Mouse (Mus musculus): ENCODE results near the gene Has3. TPM values are rescaled to one million over a fixed set of nuclear protein-coding genes. Genes with fewer than 3 reads are reported as not detected.
"Not testable (repeated sequence)": the region's sequence is repeated elsewhere in the genome, so short reads cannot be mapped to it uniquely, and the experiment has no call there.

Gene Has3
- polyA plus RNA-seq, 2 experiments: 0.02 TPM; not detected in 1

DNA sequence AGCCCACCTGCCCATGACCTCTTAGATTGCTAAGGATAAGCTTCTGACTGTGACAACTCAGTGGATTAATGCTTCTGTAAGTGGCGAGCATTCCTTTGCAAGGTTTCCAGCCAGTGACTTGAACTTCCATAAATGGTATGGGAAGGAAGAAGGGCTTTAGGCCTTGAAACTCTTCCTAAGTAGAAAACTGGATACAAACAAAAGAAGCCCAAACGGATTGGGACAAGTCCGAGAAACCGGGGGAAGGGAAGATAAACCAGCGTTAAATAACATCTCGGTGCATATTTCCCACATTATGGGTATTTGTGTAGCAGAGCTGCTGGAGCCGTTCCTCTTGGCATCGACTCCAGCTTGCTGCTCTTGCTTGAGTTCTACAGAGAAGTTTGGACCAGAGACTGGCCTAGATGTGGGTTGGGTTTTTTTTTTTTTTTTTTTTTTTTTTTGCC, 54.9 kb downstream of the Has3 start:
- no peak overlapping the region for H3K9ac ChIP-seq (replicated peaks)
- H3K4me2 ChIP-seq (ENCODE audit: low read depth): no peak overlapping the region
- TF ChIP-seq EP300 (IDR thresholded peaks at IDR 0.05; ENCODE audit: low read depth) (no peak), CTCF (IDR thresholded peaks at IDR 0.05; ENCODE audit: low read depth) (no peak)
- ATAC-seq (ENCODE audit: insufficient read depth) (no peak), DNase-seq (ENCODE audit: low read depth in 3 of 3, low spot score in 3 of 3) (no peak)
- H3K27me3 ChIP-seq (ENCODE audit: control insufficient read depth, insufficient read depth, low read length): no peaks in the 10 kb centered on the region
- 80% methylated on average over 8 of the region's 8 CpGs for WGBS (ENCODE audit: insufficient replicate concordance)
- H3K36me3 ChIP-seq (replicated peaks; ENCODE audit: control insufficient read depth, insufficient read depth, low read depth): peaks cover 12% of the 10 kb centered on the region
- H3K27ac ChIP-seq: no peak overlapping the region
- peaks cover 0 to 2% of the 10 kb centered on the region in 2 experiments; a peak in 1 of 4 replicates for H3K4me1 ChIP-seq (replicated peaks; ENCODE audit: control insufficient read depth in 2 of 2, insufficient read depth in 2 of 2, low read length in 1 of 2)
- H3K4me3 ChIP-seq (ENCODE audit: insufficient read depth in 1 of 2, low read depth in 2 of 2, low read length in 2 of 2): no peak overlapping the region
- H3K9me3 ChIP-seq (ENCODE audit: control insufficient read depth, low read length): no peaks in the 10 kb centered on the region

- no peak for ATAC-seq (ENCODE audit: insufficient read depth)
- Histone ChIP-seq H3K9ac (replicated peaks) (no peak overlapping the region), H3K9me3 (ENCODE audit: control insufficient read depth, low read length) (no peaks in the 10 kb centered on the region), H3K27me3 (ENCODE audit: control insufficient read depth, insufficient read depth, low read length) (no peaks in the 10 kb centered on the region), H3K4me1 (replicated peaks; ENCODE audit: control insufficient read depth in 2 of 2, insufficient read depth in 2 of 2, low read length in 1 of 2) (peaks cover 0 to 2% of the 10 kb centered on the region in 2 experiments; a peak in 1 of 4 replicates), H3K36me3 (replicated peaks; ENCODE audit: control insufficient read depth, insufficient read depth, low read depth) (peaks cover 11% of the 10 kb centered on the region), H3K4me2 (ENCODE audit: low read depth) (no peak overlapping the region), H3K4me3 (ENCODE audit: insufficient read depth in 1 of 2, low read depth in 2 of 2, low read length in 2 of 2) (no peak overlapping the region), H3K27ac (no peak overlapping the region)
- WGBS (ENCODE audit: insufficient replicate concordance): 74% methylated on average over 4 of the region's 4 CpGs
- TF ChIP-seq EP300 (IDR thresholded peaks at IDR 0.05; ENCODE audit: low read depth) (no peak), CTCF (IDR thresholded peaks at IDR 0.05; ENCODE audit: low read depth) (no peak)
- no peak for DNase-seq (ENCODE audit: low read depth in 3 of 3, low spot score in 3 of 3)
These were observed 55.4 kb downstream of the Has3 start for GRCm38 (mm10) chr8:106925446-106925845.

- Histone ChIP-seq H3K4me2 (ENCODE audit: low read depth) (no peak overlapping the region), H3K4me1 (replicated peaks; ENCODE audit: control insufficient read depth in 2 of 2, insufficient read depth in 2 of 2, low read length in 1 of 2) (peaks cover 0 to 2% of the 10 kb centered on the region in 2 experiments; a peak in 1 of 4 replicates), H3K4me3 (ENCODE audit: insufficient read depth in 1 of 2, low read depth in 2 of 2, low read length in 2 of 2) (no peak overlapping the region), H3K36me3 (replicated peaks; ENCODE audit: control insufficient read depth, insufficient read depth, low read depth) (peaks cover 7% of the 10 kb centered on the region), H3K9ac (replicated peaks) (no peak overlapping the region), H3K27ac (no peak overlapping the region), H3K9me3 (ENCODE audit: control insufficient read depth, low read length) (no peaks in the 10 kb centered on the region), H3K27me3 (ENCODE audit: control insufficient read depth, insufficient read depth, low read length) (no peaks in the 10 kb centered on the region; the same call in 1 of the 2 replicates)
- ATAC-seq (ENCODE audit: insufficient read depth) (no peak), DNase-seq (ENCODE audit: low read depth in 3 of 3, low spot score in 3 of 3) (no peak)
- 39% methylated on average over 4 of the region's 4 CpGs for WGBS (ENCODE audit: insufficient replicate concordance)
- TF ChIP-seq EP300 (IDR thresholded peaks at IDR 0.05; ENCODE audit: low read depth) (no peak), CTCF (IDR thresholded peaks at IDR 0.05; ENCODE audit: low read depth) (peak; percentile 70)
These were observed 57.2 kb downstream of the Has3 start for GRCm38 (mm10) chr8:106927247-106927646.

GRCm38 (mm10) chr8:106928182-106928581, 58.1 kb downstream of the Has3 start:
- H3K4me3 ChIP-seq (ENCODE audit: insufficient read depth in 1 of 2, low read depth in 2 of 2, low read length in 2 of 2); H3K27me3 ChIP-seq (ENCODE audit: control insufficient read depth, insufficient read depth, low read length); H3K9me3 ChIP-seq (ENCODE audit: control insufficient read depth, low read length); H3K36me3 ChIP-seq (replicated peaks; ENCODE audit: control insufficient read depth, insufficient read depth, low read depth); H3K9ac ChIP-seq (replicated peaks); DNase-seq (ENCODE audit: low read depth in 3 of 3, low spot score in 3 of 3); ATAC-seq (ENCODE audit: insufficient read depth); H3K4me2 ChIP-seq (ENCODE audit: low read depth); H3K27ac ChIP-seq; H3K4me1 ChIP-seq (replicated peaks; ENCODE audit: control insufficient read depth in 2 of 2, insufficient read depth in 2 of 2, low read length in 1 of 2): not testable (repeated sequence)
- WGBS (ENCODE audit: insufficient replicate concordance): 76% methylated on average over 10 of the region's 11 CpGs

DNA sequence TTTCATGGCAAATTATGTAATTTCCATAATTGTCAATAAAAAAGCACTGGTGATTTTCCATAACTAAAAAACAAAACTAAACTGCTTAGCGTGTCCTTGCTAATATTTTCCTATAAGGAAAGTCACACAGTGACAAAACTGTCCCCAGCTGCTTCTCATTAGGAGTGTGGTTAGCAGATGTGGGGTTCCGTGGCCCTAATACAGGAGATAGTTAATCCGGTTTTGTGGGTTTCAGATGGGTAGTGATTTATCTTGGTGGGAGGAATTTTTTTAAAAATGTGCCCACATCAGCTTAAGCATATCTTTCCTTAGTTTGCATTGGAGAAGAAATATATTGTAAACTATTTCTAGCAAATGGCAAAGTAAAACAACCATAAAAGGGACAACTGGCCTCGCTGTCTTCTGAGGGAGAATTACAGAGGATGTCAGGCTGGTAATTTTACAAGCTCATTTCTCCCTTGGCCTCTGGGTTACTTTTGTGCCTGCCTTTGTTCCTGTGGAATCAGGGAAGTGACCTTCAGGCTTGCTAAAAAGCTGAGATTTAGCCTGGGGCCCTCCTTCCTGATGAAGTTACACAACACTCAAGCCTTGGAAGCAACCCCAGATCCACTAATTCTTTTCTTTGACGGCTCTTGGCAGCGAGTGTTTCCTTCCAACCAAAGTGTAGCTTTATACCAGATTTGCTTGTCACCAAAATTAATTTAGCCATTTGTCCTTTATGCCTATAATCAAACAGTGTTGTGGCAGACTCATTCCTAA, 59.3 kb downstream of the Has3 start:
- no peak for DNase-seq (ENCODE audit: low read depth in 3 of 3, low spot score in 3 of 3)
- no peaks in the 10 kb centered on the region for H3K36me3 ChIP-seq (replicated peaks; ENCODE audit: control insufficient read depth, insufficient read depth, low read depth)
- H3K4me1 ChIP-seq (replicated peaks; ENCODE audit: control insufficient read depth in 2 of 2, insufficient read depth in 2 of 2, low read length in 1 of 2): peaks cover 0 to 7% of the 10 kb centered on the region in 2 experiments; a peak in 2 of 4 replicates
- no peak for ATAC-seq (ENCODE audit: insufficient read depth)
- no peak overlapping the region for H3K9ac ChIP-seq (replicated peaks)
- H3K9me3 ChIP-seq (ENCODE audit: control insufficient read depth, low read length): no peaks in the 10 kb centered on the region
- WGBS (ENCODE audit: insufficient replicate concordance): 40% methylated on average over 6 of the region's 6 CpGs
- no peak overlapping the region for H3K4me2 ChIP-seq (ENCODE audit: low read depth)
- TF ChIP-seq EP300 (IDR thresholded peaks at IDR 0.05; ENCODE audit: low read depth) (no peak), CTCF (IDR thresholded peaks at IDR 0.05; ENCODE audit: low read depth) (no peak)
- H3K4me3 ChIP-seq (ENCODE audit: insufficient read depth in 1 of 2, low read depth in 2 of 2, low read length in 2 of 2): no peak overlapping the region
- no peak overlapping the region for H3K27ac ChIP-seq
- H3K27me3 ChIP-seq (ENCODE audit: control insufficient read depth, insufficient read depth, low read length): peaks cover 1% of the 10 kb centered on the region; the same call in 1 of the 2 replicates
